Mouse (Mus musculus) layer of hippocampus, adult 11-12 months (tissue): ENCODE results near the gene Pip5kl1.

Source experiments
- DNase-seq: peaks from one replicate; pipeline ENCODE4 v3.0.0; 2022; ENCODE audit warnings: low spot score

Pip5kl1 gene

DNA sequence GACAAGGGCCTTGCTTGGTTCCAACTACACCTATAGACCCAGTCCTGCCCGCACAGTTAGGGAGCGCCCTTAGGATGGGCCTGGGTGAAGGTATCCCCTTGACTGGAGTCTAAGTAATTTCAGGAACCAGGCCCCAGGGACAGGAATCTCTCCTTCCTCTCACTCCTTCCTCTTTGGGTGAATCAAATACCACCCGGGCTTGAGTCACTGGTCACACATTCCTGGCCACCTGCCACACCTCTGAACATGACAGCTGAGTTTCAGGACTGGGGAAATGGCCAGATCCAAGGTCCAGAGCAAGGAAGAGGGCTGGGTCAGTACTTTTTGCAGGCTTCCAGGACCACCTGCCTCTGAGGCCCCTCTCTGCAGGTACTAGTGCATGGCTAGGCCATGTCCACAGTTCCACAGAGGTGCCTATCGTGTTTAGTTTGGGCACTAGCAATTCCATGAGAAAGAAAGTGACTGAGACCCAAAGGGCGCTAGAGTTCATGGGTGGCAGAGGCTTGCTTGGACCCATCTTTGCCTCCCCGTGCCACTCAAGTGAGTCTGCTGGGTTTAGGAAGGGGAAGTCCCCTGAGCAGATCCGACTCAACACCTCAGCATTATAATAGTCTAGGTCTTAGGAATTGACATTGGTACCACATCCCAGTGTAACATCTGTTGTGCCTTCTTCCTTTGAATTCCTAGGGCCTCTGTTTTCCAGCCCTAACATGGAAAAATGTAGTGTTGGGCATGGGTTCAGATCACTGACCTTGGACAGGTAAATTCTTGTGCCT is 26.4 kb upstream of the Pip5kl1 start:
- no peak for DNase-seq

DNA sequence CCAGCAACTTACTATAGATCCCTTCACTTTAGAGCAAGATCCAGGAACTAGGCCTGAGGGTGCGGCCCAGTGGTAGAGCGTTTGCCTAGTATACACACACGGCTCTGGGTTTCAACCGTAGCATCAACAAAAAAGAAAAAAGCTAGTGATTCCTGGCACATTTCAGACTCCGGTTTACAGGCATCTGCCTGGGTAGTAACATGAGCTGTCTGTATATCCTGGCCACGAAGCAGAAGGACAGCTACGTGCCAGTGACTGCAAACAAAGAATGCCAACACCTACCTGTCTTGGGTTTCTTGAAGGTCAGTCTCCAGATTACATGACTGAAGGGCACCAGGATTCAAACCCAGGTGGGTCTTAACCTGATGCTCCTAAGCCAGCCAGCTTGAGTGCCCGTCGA is 25.4 kb upstream of the Pip5kl1 start:
- no peak for DNase-seq

DNA sequence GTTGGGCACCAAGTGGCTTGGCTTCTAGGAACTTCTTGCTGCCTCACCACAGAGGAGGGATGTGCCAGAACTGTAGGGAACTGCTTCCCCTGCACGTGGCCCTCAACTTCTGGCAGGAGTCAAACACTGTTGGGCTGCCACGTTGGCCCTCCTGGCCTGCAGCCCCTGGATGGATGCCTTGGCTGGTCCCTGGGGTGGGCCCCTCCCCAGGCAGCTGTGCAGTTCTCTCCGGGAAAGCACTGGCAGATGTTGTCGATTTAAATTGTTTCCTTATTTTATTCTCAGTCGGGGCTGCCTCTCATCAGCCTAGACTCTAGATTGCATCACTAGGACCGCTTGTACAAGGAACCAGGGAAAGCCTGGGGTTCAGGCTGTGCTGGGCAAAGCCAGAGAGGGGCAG is 24.8 kb upstream of the Pip5kl1 start:
- DNase-seq, result no peak

DNA sequence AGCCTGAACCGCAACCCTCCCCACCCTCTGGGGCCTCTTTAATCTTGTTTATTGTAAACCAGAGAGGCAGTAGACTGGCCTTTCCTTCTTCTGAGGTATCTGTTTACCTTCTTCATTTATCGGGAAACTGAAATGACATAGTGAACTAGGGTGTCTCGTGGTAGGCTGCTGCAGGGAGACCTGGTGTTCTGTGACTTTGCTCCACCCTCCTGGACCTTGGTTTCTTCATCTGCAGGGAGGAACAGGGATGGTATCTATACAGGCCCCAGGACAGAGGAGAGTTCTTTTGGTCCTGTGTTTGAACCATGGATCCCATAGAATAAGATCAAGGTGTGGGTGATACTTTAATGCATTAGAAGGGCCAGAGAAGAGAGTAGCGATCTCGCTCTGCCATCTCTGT is 23.4 kb upstream of the Pip5kl1 start:
- DNase-seq, result no peak

GRCm38 (mm10) chr2:32553592-32554148 is 20.9 kb upstream of the Pip5kl1 start:
- DNase-seq, result no peak

GRCm38 (mm10) chr2:32555484-32555883 is 19.1 kb upstream of the Pip5kl1 start:
- no peak for DNase-seq

- no peak for DNase-seq
These were observed 18.6 kb upstream of the Pip5kl1 start for GRCm38 (mm10) chr2:32556019-32556418.

GRCm38 (mm10) chr2:32559570-32559969 is 15.0 kb upstream of the Pip5kl1 start:
- peak; percentile 70 for DNase-seq

- DNase-seq, result peak; percentile 70
These were observed 8.0 kb upstream of the Pip5kl1 start for GRCm38 (mm10) chr2:32566536-32567063.

- DNase-seq, result no peak
These were observed 6.4 kb upstream of the Pip5kl1 start for GRCm38 (mm10) chr2:32568149-32568548.

- DNase-seq, result no peak
These were observed 5.7 kb upstream of the Pip5kl1 start for GRCm38 (mm10) chr2:32568941-32569340.

GRCm38 (mm10) chr2:32570698-32571494 is 3.7 kb upstream of the Pip5kl1 start, which contains the start of gene Dpm2:
Dpm2 (plus strand) TSS chr2:32570858.
- peak; percentile 94 for DNase-seq

DNA sequence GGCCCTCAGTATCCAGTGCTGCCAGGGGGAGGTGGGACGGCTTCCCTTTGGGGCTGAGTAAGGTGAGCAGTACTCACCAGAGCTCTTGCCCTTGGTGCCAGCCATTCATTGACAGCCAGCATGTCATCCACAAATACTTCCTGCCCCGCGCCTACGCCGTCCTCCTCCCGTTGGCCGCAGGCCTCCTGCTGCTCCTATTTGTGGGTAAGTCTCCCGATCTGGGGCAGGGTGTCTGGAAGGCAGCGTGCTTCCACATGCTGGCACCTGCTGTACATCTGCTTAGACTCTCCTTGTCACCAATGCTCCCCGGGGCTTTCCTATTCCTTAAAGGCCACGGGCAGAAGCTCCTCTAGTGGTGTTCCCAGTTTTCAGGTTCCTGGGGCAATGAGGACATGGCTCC is 2.4 kb upstream of the Pip5kl1 start:
- DNase-seq, result no peak

DNA sequence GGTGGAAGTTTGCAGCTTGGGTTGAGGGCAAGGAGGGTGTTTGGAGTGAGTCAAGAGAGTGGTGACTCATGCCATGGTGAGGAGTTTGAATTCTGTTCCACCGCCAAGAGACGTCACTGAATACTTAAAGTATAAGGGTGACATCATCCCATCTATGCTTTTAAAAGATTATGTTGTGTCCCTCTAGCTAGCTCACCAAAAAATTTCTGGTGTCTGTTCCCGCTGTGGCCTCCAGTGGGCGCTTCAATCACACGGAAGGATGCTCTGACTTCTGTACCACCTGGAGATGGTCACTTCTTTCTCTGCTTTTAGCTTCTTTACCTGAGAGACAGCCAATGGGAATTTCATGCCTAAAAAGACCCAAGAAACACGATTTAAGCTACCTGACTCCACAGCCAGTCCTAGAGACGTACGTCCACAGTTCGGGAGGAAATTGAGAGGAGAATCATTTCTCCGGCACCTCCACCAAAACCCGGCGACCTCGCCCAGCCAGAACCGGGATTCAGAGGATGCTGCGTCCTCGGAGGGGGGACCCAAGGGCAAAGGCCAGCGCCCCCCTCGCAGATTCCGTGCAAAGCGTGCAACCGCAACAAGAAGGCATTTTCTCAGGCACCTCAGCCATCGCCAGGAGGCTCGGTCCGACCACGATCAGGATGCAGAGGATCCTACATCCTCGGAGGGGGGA is 446 bp downstream of the Pip5kl1 start:
- peak; percentile 75 for DNase-seq

- peak; percentile 70 for DNase-seq
These were observed 1.1 kb downstream of the Pip5kl1 start, which contains the start of gene 9430097D07Rik for GRCm38 (mm10) chr2:32575586-32576160. 9430097D07Rik (minus strand) TSS chr2:32575684.

GRCm38 (mm10) chr2:32576532-32576931 is 1.9 kb downstream of the Pip5kl1 start:
- DNase-seq, result no peak

DNA sequence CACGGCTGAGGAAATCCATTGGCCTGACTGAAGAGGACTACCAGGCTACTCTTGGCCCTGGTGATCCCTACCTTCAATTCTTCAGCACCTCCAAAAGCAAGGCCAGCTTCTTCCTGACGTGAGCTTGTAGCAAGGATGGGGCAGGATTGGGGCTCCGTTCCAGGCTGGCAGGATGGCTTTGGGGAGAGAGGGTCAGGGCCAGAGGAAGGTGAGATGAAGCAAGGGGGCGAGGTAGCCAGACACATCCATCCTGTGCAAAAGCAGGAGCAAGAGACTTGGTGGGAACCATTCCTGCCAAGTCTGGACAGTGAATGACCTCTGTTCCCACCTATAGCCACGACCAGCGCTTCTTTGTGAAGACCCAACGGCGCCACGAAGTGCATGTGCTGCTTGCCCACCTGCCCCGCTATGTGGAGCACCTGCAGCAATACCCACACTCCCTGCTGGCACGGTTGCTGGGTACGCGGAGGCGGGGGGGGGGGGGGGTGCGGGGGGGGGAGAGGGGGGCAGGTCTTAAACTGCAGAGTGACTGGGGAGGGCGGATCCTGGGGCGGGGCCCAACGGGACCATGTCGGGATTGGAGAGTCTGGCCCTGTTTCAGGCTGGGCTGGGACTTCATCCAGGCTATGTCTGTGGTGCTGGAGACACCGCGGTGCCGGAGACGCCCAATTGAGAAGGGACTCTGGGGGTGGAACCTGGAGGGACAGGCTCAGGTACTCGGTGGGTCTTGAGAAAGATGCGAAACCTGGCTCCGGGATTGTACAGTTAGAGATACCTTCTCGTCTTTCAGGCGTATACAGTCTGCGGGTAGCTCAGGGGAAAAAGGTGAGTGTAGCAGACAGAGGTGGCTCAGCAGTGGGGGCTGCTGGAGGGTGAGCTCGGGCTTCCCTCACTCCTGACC is 3.8 kb downstream of the Pip5kl1 start:
- no peak for DNase-seq

DNA sequence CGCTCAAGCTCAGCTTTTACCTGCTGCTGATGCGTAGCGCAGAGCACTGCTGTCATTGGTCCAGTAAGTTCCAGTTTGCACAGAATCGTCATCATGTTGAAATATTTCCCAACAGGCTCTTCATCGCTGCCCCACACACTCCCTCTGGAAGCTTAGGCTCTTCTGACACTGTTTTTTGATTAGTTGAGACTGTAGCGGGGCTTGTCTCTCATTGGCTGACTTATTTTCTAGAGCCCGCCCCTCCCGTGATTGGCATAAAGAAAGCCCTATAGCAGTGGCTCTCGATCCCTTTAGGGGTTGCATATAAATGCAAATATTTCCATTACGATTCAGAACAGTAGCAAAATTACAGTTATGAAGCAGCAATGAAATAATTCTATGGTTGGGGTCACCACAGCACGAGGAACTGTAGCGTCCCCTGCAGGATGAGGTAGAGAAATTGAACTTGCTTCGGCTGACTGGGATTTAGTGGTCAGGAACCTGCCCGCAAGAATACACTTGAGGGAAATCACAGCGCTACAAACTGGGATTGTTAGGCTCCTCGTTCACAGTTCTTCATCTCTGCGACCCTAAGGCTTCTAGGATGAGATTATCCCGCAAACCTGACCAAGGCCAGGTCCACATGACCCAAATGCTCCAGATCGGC is 7.0 kb downstream of the Pip5kl1 start:
- DNase-seq, result peak; percentile 75

DNA sequence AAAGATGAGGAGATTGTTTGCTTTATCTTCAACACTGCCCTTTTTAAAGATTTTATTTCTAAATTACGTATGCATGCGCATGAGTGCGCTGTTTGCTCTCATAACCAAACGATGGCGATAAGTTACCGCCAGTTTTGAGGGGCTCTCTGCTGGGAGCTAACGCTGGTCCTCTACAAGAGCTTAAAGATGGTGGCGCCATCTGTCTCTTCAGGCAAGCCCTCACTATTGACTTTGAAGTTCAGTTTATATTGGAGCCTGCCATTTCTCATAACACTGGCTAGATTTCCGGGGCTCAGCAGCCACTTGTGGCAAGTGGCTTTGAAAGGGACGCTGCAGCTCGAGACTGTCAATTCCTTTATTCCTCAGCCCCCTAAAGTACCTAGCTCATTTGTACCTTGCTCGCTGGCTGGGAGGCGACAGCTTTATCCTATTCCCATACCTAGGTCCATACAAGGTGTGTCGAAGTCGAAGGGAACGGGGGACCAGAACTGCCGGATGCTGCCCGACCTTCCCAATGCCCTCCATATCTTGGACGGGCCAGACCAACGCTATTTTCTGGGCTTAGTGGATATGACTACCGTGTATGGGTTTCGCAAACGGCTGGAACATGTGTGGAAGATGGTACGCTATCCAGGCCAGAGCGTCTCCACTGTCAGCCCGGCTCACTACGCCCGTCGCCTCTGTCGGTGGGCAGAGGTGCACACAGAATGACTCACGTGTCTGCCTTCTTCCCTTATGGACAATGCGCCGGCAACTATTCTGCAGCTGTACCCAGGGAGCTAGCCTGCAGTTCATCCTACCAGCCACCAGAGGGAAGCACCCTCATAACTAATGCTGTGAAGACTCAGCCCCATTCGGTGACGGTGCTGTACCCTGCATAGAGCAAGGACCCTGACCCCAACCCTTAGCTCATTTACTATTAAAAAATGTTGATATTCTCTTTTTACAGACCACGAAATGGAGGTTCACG is 8.5 kb downstream of the Pip5kl1 start:
- DNase-seq, result peak; percentile 91
